Mouse (Mus musculus) cerebellum, adult 2 months (tissue): ENCODE measurements at regions not wholly inside any gene's neighbourhood (a gene's known extent, or its start where the extent isn't known, plus 50 kb on each side); places are given as distances from the start of the nearest gene placed in this dataset.

Experiments used
- CTCF ChIP-seq: fragments of 200-500 bp; IDR thresholded peaks from 2 replicates; pipeline ENCODE4 v1.5.1; 2011; ENCODE audit warnings: low read depth, mild to moderate bottlenecking, control low read depth, low read length, moderate library complexity, borderline replicate concordance; ENCODE audit not compliant: insufficient read depth
- POLR2A ChIP-seq: fragments of 200-500 bp; IDR thresholded peaks from 2 replicates; pipeline ENCODE4 v1.6.1; 2011; ENCODE audit warnings: low read length, control low read depth, borderline replicate concordance; ENCODE audit not compliant: insufficient read depth

GRCm38 (mm10) chr16:65657829-65658228 lies 95.3 kb upstream of the Chmp2b start:
- TF ChIP-seq CTCF, result no peak
- no peak for TF ChIP-seq POLR2A
